Mouse (Mus musculus) cerebellum, adult 2 months (tissue): ENCODE results near the gene Mars. TPM values are rescaled to one million over a fixed set of nuclear protein-coding genes. Genes with fewer than 3 reads are reported as not detected.

Source experiments
- DNase-seq, 2 experiments: peaks; one replicate each; pipeline ENCODE4 v3.0.0; 2021
- H3K27ac ChIP-seq: fragments of 200-500 bp; 2 replicates; pipeline ENCODE4 v1.5.1; 2012; ENCODE audit warnings: low read length, control low read depth, inconsistent platforms; ENCODE audit not compliant: insufficient read depth
- H3K27me3 ChIP-seq: fragments of 200-500 bp; 2 replicates; pipeline ENCODE4 v1.6.1; 2012; ENCODE audit warnings: inconsistent platforms, mild to moderate bottlenecking, low read length, moderate library complexity; ENCODE audit not compliant: control insufficient read depth, insufficient read depth
- H3K4me1 ChIP-seq: fragments of 200-500 bp; 2 replicates; pipeline ENCODE4 v1.6.1; 2011; ENCODE audit warnings: low read length; ENCODE audit not compliant: control insufficient read depth, insufficient read depth
- H3K4me3 ChIP-seq: fragments of 200-500 bp; replicated peaks from 2 replicates; pipeline ENCODE3; 2011; ENCODE audit warnings: mild to moderate bottlenecking, low read depth, low read length, control low read depth; ENCODE audit not compliant: insufficient read depth
- CTCF ChIP-seq: fragments of 200-500 bp; IDR thresholded peaks from 2 replicates; pipeline ENCODE4 v1.5.1; 2011; ENCODE audit warnings: low read depth, mild to moderate bottlenecking, control low read depth, low read length, moderate library complexity, borderline replicate concordance; ENCODE audit not compliant: insufficient read depth
- POLR2A ChIP-seq: fragments of 200-500 bp; IDR thresholded peaks from 2 replicates; pipeline ENCODE4 v1.6.1; 2011; ENCODE audit warnings: low read length, control low read depth, borderline replicate concordance; ENCODE audit not compliant: insufficient read depth
- WGBS: fragments of 180-500 bp; shearing (Covaris S2); methylation state at CpG from one replicate; pipeline ENCODE4 v1.1.7; 2018; 5-methylcytosine and 5-hydroxymethylcytosine counted together
- polyA plus RNA-seq: library from polyadenylated mRNA; depleted of rRNA; stranded (reverse); fragments of >200 nt; gene quantifications from 2 replicates; pipeline ENCODE4 v1.2.3, GENCODE M21; 2012

Gene Mars
- polyA plus RNA-seq, 1 experiment: 81.6 TPM

GRCm38 (mm10) chr10:127294895-127295510 lies 16.6 kb downstream of the Mars start:
- Histone ChIP-seq H3K4me1 (no peaks in the 10 kb centered on the region), H3K27ac (no peak overlapping the region), H3K27me3 (no peaks in the 10 kb centered on the region), H3K4me3 (no peak overlapping the region)
- no peak for TF ChIP-seq CTCF
- TF ChIP-seq POLR2A: no peak
- no peak for DNase-seq
- WGBS: 82% methylated on average over 10 of the region's 10 CpGs

GRCm38 (mm10) chr10:127293590-127294113 lies 17.9 kb downstream of the Mars start:
- TF ChIP-seq POLR2A: no peak
- no peak for TF ChIP-seq CTCF
- Histone ChIP-seq H3K27ac (no peak overlapping the region), H3K4me3 (no peak overlapping the region), H3K27me3 (no peaks in the 10 kb centered on the region), H3K4me1 (peaks cover 3% of the 10 kb centered on the region; the same call in 1 of the 2 replicates)
- no peak for DNase-seq
- WGBS: 81% methylated on average over 3 of the region's 3 CpGs

- Histone ChIP-seq H3K27ac (no peak overlapping the region), H3K4me1 (peaks cover 3% of the 10 kb centered on the region; the same call in 1 of the 2 replicates), H3K4me3 (no peak overlapping the region), H3K27me3 (no peaks in the 10 kb centered on the region)
- WGBS: 61% methylated on average over 6 of the region's 6 CpGs
- no peak for TF ChIP-seq POLR2A
- no peak for TF ChIP-seq CTCF
- no peak for DNase-seq
Measured at GRCm38 (mm10) chr10:127292987-127293538, 18.5 kb downstream of the Mars start.

- H3K27me3 ChIP-seq: no peaks in the 10 kb centered on the region
- H3K4me1 ChIP-seq: peaks cover 8% of the 10 kb centered on the region; the same call in 1 of the 2 replicates
- DNase-seq: no peak
- 35% methylated on average over 5 of the region's 5 CpGs for WGBS
- H3K4me3 ChIP-seq: no peak overlapping the region
- H3K27ac ChIP-seq: no peak overlapping the region
- TF ChIP-seq CTCF: no peak
- no peak for TF ChIP-seq POLR2A
Measured at GRCm38 (mm10) chr10:127291881-127292638, 19.5 kb downstream of the Mars start.

GRCm38 (mm10) chr10:127290930-127291880 lies 20.4 kb downstream of the Mars start:
- 2% methylated on average over 19 of the region's 19 CpGs for WGBS
- Histone ChIP-seq H3K27ac (peak overlapping the region; percentile 25; the same call in 1 of the 2 replicates), H3K4me1 (peaks cover 15% of the 10 kb centered on the region; the same call in 1 of the 2 replicates), H3K27me3 (no peaks in the 10 kb centered on the region), H3K4me3 (peak overlapping the region; percentile 97)
- peak in 1 of 2 experiments; percentile 68 for DNase-seq
- TF ChIP-seq POLR2A (no peak), CTCF (no peak)

- peak overlapping the region; percentile 96 for H3K27ac ChIP-seq
- H3K4me1 ChIP-seq: peaks cover 16% of the 10 kb centered on the region; the same call in 1 of the 2 replicates
- H3K4me3 ChIP-seq: peak overlapping the region; percentile 97
- peak; percentile 98; the same call in 1 of the 2 replicates for TF ChIP-seq POLR2A
- no peak for TF ChIP-seq CTCF
- peak; percentile 100 for DNase-seq
- WGBS: 1% methylated on average over 46 of the region's 47 CpGs
- no peaks in the 10 kb centered on the region for H3K27me3 ChIP-seq
Measured at GRCm38 (mm10) chr10:127290307-127290929, 21.2 kb downstream of the Mars start.
